Mouse (Mus musculus) midbrain, embryonic 11.5 days (tissue): ENCODE measurements around the gene Hamp. TPM values are rescaled to one million over a fixed set of nuclear protein-coding genes. Genes with fewer than 3 reads are reported as not detected.

Experiments used
- ATAC-seq: fragments of 200-750 bp; cut with Nextera tagmentation; 2 replicates; pipeline ENCODE4 v1.8.0; 2017; ENCODE audit warnings: moderate TSS enrichment, moderate library complexity; ENCODE audit not compliant: low FRiP score
- DNase-seq: peaks from one replicate; pipeline ENCODE4 v3.0.0; 2015; ENCODE audit warnings: low spot score; ENCODE audit errors: missing footprints
- H3K27ac ChIP-seq: fragments of 300-500 bp; sonication (generic); 2 replicates; pipeline ENCODE4 v1.5.1; 2014; ENCODE audit warnings: low read depth, low read length
- H3K27me3 ChIP-seq: fragments of 300-500 bp; sonication (generic); 2 replicates; pipeline ENCODE4 v1.6.1; 2014; ENCODE audit warnings: mild to moderate bottlenecking, low read length, moderate library complexity, mixed read lengths; ENCODE audit not compliant: control insufficient read depth, insufficient read depth
- H3K36me3 ChIP-seq: fragments of 300-500 bp; sonication (generic); 2 replicates; pipeline ENCODE4 v1.6.1; 2014; ENCODE audit warnings: mild to moderate bottlenecking, low read length, moderate library complexity, mixed read lengths; ENCODE audit not compliant: control insufficient read depth, insufficient read depth
- H3K4me1 ChIP-seq: fragments of 300-500 bp; sonication (generic); 2 replicates; pipeline ENCODE4 v1.6.1; 2014; ENCODE audit warnings: low read length; ENCODE audit not compliant: control insufficient read depth, insufficient read depth
- H3K4me2 ChIP-seq: fragments of 300-500 bp; sonication (generic); 2 replicates; pipeline ENCODE4 v1.6.1; 2014; ENCODE audit warnings: mild to moderate bottlenecking, moderate library complexity
- H3K4me3 ChIP-seq: fragments of 300-500 bp; sonication (generic); 2 replicates; pipeline ENCODE4 v1.5.1; 2014; ENCODE audit warnings: low read depth, low read length
- H3K9ac ChIP-seq: fragments of 300-500 bp; sonication (generic); 2 replicates; pipeline ENCODE4 v1.6.1; 2014; ENCODE audit warnings: low read length
- H3K9me3 ChIP-seq: fragments of 300-500 bp; sonication (generic); 2 replicates; pipeline ENCODE4 v1.6.1; 2016; ENCODE audit warnings: low read length; ENCODE audit not compliant: control insufficient read depth
- WGBS: fragments of 180-500 bp; shearing (Covaris S2); extraction: QIAGEN DNeasy Blood & Tissue Kit; methylation state at CpG from one replicate; pipeline ENCODE4 v1.1.7; 2014; 5-methylcytosine and 5-hydroxymethylcytosine counted together
- polyA plus RNA-seq: library from polyadenylated mRNA; unstranded; fragments of >200 nt; fragmentation: Nextera tagmentation; extraction: Ambion mirVana; gene quantifications from 2 replicates; pipeline ENCODE4 v1.2.1, GENCODE M21; 2014

The Hamp gene
- polyA plus RNA-seq, 1 experiment from 2014 or later, result 0.40 TPM

GRCm38 (mm10) chr7:30904042-30904441 lies 39.8 kb downstream of the Hamp start:
- Histone ChIP-seq H3K9ac (no peak overlapping the region), H3K4me3 (no peak overlapping the region), H3K9me3 (no peaks in the 10 kb centered on the region), H3K36me3 (no peaks in the 10 kb centered on the region), H3K27me3 (no peaks in the 10 kb centered on the region), H3K4me2 (no peak overlapping the region), H3K4me1 (0 out of 2 replicates have a peak, but pooled peaks cover 5% of the 10 kb centered on the region), H3K27ac (no peak overlapping the region)
- DNase-seq (no peak), ATAC-seq (no peak)
- WGBS, result 60% methylated on average over 4 of the region's 4 CpGs

- no peak for ATAC-seq
- H3K27ac ChIP-seq, result no peak overlapping the region
Observed at GRCm38 (mm10) chr7:30895217-30895616, 48.6 kb downstream of the Hamp start.

DNA sequence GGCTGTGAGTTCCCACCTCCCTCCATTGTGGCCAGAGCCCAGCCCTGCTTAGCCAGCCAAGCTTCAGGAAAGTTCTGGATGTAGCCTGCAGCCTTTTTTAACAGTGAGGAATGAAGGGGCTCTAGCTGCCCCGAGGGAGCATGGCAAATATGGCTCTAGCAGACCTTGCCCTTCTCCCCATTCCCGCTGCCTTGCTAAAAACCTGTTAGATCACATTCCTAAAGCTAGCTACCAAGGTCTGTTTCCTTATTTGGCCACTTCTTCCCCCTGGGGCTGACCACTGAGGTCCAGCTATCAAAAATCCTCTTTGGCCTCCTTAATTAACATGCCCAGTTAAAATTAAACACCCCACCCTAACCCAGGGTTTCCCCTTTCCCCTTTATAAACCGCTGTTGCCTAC lies 51.3 kb downstream of the Hamp start:
- Histone ChIP-seq H3K27me3 (no peaks in the 10 kb centered on the region), H3K4me2 (no peak overlapping the region), H3K4me3 (no peak overlapping the region), H3K4me1 (no peaks in the 10 kb centered on the region), H3K9me3 (no peaks in the 10 kb centered on the region), H3K36me3 (no peaks in the 10 kb centered on the region), H3K9ac (no peak overlapping the region), H3K27ac (no peak overlapping the region)
- WGBS, result 70% methylated on average over 3 of the region's 3 CpGs
- ATAC-seq, result no peak
- DNase-seq, result no peak

More at GRCm38 (mm10) chr7:30895217-30895616, 48.6 kb downstream of the Hamp start:
- no peak overlapping the region for H3K4me3 ChIP-seq
- H3K9me3 ChIP-seq, result no peaks in the 10 kb centered on the region
- 85% methylated on average over 3 of the region's 3 CpGs for WGBS
- H3K4me1 ChIP-seq, result no peaks in the 10 kb centered on the region
- H3K9ac ChIP-seq, result no peak overlapping the region
- no peaks in the 10 kb centered on the region for H3K27me3 ChIP-seq
- H3K36me3 ChIP-seq, result no peaks in the 10 kb centered on the region
- no peak for DNase-seq
- H3K4me2 ChIP-seq, result no peak overlapping the region

Other genes starting within 250 kb of the Hamp start
- gene 2200002J24Rik, start 245.1 kb downstream of the Hamp start, polyA plus RNA-seq, result not detected in 2 replicates
- 0.70 and 1.1 TPM in 2 replicates for gene Atp4a, start 231.8 kb downstream of the Hamp start, polyA plus RNA-seq
- gene Tmem147, start 214.5 kb downstream of the Hamp start, polyA plus RNA-seq, result 140 and 153 TPM in 2 replicates
- 0.19 and 0.48 TPM in 2 replicates for gene Gapdhs, start 200.4 kb downstream of the Hamp start, polyA plus RNA-seq
- 0.54 and 1.1 TPM in 2 replicates for gene Sbsn, start 192.6 kb downstream of the Hamp start, polyA plus RNA-seq
- gene Dmkn, start 180.3 kb downstream of the Hamp start, polyA plus RNA-seq, result not detected in 2 replicates
- gene Krtdap, start 156.1 kb downstream of the Hamp start, polyA plus RNA-seq, result not detected in 2 replicates
- gene Ffar2, start 120.3 kb downstream of the Hamp start, polyA plus RNA-seq, result not detected in 2 replicates
- not detected in 2 replicates for gene Ffar3, start 87.9 kb downstream of the Hamp start, polyA plus RNA-seq
- gene Ffar1, start 82.5 kb downstream of the Hamp start, polyA plus RNA-seq, result not detected in 2 replicates
- not detected in 2 replicates for gene Cd22, start 63.7 kb downstream of the Hamp start, polyA plus RNA-seq
- gene Mag, start 29.2 kb downstream of the Hamp start, polyA plus RNA-seq, result 0.44 and 0.47 TPM in 2 replicates
- not detected in 2 replicates for gene Hamp2, start 19.4 kb downstream of the Hamp start, polyA plus RNA-seq
- gene Usf2, start 12.8 kb upstream of the Hamp start, polyA plus RNA-seq, result 20.6 and 21.7 TPM in 2 replicates
- 10.2 and 13.1 TPM in 2 replicates for gene Lsr, start 29.4 kb upstream of the Hamp start, polyA plus RNA-seq
- gene Fam187b, start 29.8 kb upstream of the Hamp start, polyA plus RNA-seq, result 0.25 and 0.62 TPM in 2 replicates
- gene Fxyd5, start 98.4 kb upstream of the Hamp start, polyA plus RNA-seq, result 11.3 and 12.6 TPM in 2 replicates
- gene Fxyd7, start 107.4 kb upstream of the Hamp start, polyA plus RNA-seq, result 5.4 and 6.2 TPM in 2 replicates
- 4.8 and 5.4 TPM in 2 replicates for gene Fxyd1, start 113.2 kb upstream of the Hamp start, polyA plus RNA-seq
- 0.58 and 0.85 TPM in 2 replicates for gene Lgi4, start 115.3 kb upstream of the Hamp start, polyA plus RNA-seq
- 1.8 and 2.3 TPM in 2 replicates for gene Fxyd3, start 132.7 kb upstream of the Hamp start, polyA plus RNA-seq
- 0.44 and 1.2 TPM in 2 replicates for gene Hpn, start 171.3 kb upstream of the Hamp start, polyA plus RNA-seq
- gene Scn1b, start 183.0 kb upstream of the Hamp start, polyA plus RNA-seq, result 0.52 and 1.1 TPM in 2 replicates
- 104 and 109 TPM in 2 replicates for gene Gramd1a, start 211.9 kb upstream of the Hamp start, polyA plus RNA-seq